Mouse (Mus musculus): ENCODE results near the gene Osgin1. TPM values are rescaled to one million over a fixed set of nuclear protein-coding genes. Genes with fewer than 3 reads are reported as not detected.

Gene Osgin1
- 5.4 to 10.0 TPM (median 6.8 TPM) in 4 replicates for total RNA-seq (2023; ENCODE audit: inconsistent age)

GRCm38 (mm10) chr8:119433582-119434174 lies at the start of gene Osgin1:
Gene Osgin1 (plus strand): TSS chr8:119434124.

GRCm38 (mm10) chr8:119394524-119395026 lies 39.3 kb upstream of the Osgin1 start, which contains the start of gene Mlycd:
Gene Mlycd (plus strand): TSS chr8:119394878.

GRCm38 (mm10) chr8:119446211-119446989 lies 12.5 kb downstream of the Osgin1 start, which contains the start of gene Necab2:
Gene Necab2 (plus strand): TSS chr8:119446719.

Other genes starting within 250 kb of the Osgin1 start
- 77.7 to 82.9 TPM (median 79.0 TPM) in 4 replicates for gene Hsbp1, start 89.6 kb upstream of the Osgin1 start, total RNA-seq (2023; ENCODE audit: inconsistent age)
- gene Mlycd, start 39.2 kb upstream of the Osgin1 start, total RNA-seq (2023; ENCODE audit: inconsistent age), result 16.8 to 18.9 TPM (median 17.8 TPM) in 4 replicates
- 0.26 TPM in 1 of 4 replicates, not detected in the others for gene Necab2, start 12.6 kb downstream of the Osgin1 start, total RNA-seq (2023; ENCODE audit: inconsistent age)
- gene Slc38a8, start 67.6 kb downstream of the Osgin1 start, total RNA-seq (2023; ENCODE audit: inconsistent age), result 0.42 to 1.5 TPM (median 0.86 TPM) in 4 replicates
- gene Mbtps1, start 124.6 kb downstream of the Osgin1 start, total RNA-seq (2023; ENCODE audit: inconsistent age), result 111 to 116 TPM (median 115 TPM) in 4 replicates
- gene Hsdl1, start 141.1 kb downstream of the Osgin1 start, total RNA-seq (2023; ENCODE audit: inconsistent age), result 38.3 to 50.0 TPM (median 44.7 TPM) in 4 replicates
- gene Dnaaf1, start 141.1 kb downstream of the Osgin1 start, total RNA-seq (2023; ENCODE audit: inconsistent age), result not detected in 4 replicates
- gene Taf1c, start 171.1 kb downstream of the Osgin1 start, total RNA-seq (2023; ENCODE audit: inconsistent age), result 19.2 to 21.4 TPM (median 20.7 TPM) in 4 replicates
- not detected in 4 replicates for gene Adad2, start 178.6 kb downstream of the Osgin1 start, total RNA-seq (2023; ENCODE audit: inconsistent age)
- gene Kcng4, start 201.6 kb downstream of the Osgin1 start, total RNA-seq (2023; ENCODE audit: inconsistent age), result not detected in 4 replicates
- gene Wfdc1, start 232.2 kb downstream of the Osgin1 start, total RNA-seq (2023; ENCODE audit: inconsistent age), result not detected in 4 replicates